Mouse (Mus musculus) kidney, embryonic 16.5 days (tissue): ENCODE results near the gene Kalrn. TPM values are rescaled to one million over a fixed set of nuclear protein-coding genes. Genes with fewer than 3 reads are reported as not detected.
A peak's percentile ranks its signal among the peaks of the same experiment; 100 is the strongest.

Experiments
- ATAC-seq: fragments of 200-750 bp; cut with Nextera tagmentation; 2 replicates; pipeline ENCODE4 v1.8.0; 2017; ENCODE audit warnings: moderate TSS enrichment; ENCODE audit not compliant: low FRiP score, low TSS enrichment
- H3K27ac ChIP-seq: fragments of 300-500 bp; sonication (generic); 2 replicates; pipeline ENCODE4 v1.5.1; 2014; ENCODE audit warnings: low read length
- H3K27me3 ChIP-seq: fragments of 300-500 bp; sonication (generic); 2 replicates; pipeline ENCODE4 v1.6.1; 2014; ENCODE audit warnings: low read length, control low read depth, mixed read lengths; ENCODE audit not compliant: insufficient read depth
- H3K36me3 ChIP-seq: fragments of 300-500 bp; sonication (generic); 2 replicates; pipeline ENCODE4 v1.6.1; 2014; ENCODE audit warnings: low read length, control low read depth, mixed read lengths; ENCODE audit not compliant: insufficient read depth
- H3K4me1 ChIP-seq: fragments of 300-500 bp; sonication (generic); 2 replicates; pipeline ENCODE4 v1.6.1; 2014; ENCODE audit warnings: low read length, control low read depth, mixed read lengths; ENCODE audit not compliant: insufficient read depth
- H3K4me2 ChIP-seq: fragments of 300-500 bp; sonication (generic); replicated peaks from 2 replicates; pipeline ENCODE4 v1.6.1; 2014; ENCODE audit warnings: low read depth, low read length
- H3K4me3 ChIP-seq: fragments of 300-500 bp; sonication (generic); 2 replicates; pipeline ENCODE4 v1.5.1; 2014; ENCODE audit warnings: mild to moderate bottlenecking, low read length
- H3K9ac ChIP-seq: fragments of 300-500 bp; sonication (generic); replicated peaks from 2 replicates; pipeline ENCODE4 v1.6.1; 2014; ENCODE audit warnings: low read length
- H3K9me3 ChIP-seq: fragments of 300-500 bp; sonication (generic); 2 replicates; pipeline ENCODE4 v1.6.1; 2016; ENCODE audit warnings: low read length, control low read depth
- WGBS: fragments of 180-500 bp; shearing (Covaris S2); extraction: QIAGEN DNeasy Blood & Tissue Kit; methylation state at CpG from one replicate; pipeline ENCODE4 v1.1.7; 2014; 5-methylcytosine and 5-hydroxymethylcytosine counted together
- polyA plus RNA-seq: library from polyadenylated mRNA; unstranded; fragments of >200 nt; fragmentation: Nextera tagmentation; extraction: Ambion mirVana; gene quantifications from 2 replicates; pipeline ENCODE4 v1.2.1, GENCODE M21; 2015

Kalrn gene
- polyA plus RNA-seq, 1 experiment from 2014 or later, result 15.2 TPM

DNA sequence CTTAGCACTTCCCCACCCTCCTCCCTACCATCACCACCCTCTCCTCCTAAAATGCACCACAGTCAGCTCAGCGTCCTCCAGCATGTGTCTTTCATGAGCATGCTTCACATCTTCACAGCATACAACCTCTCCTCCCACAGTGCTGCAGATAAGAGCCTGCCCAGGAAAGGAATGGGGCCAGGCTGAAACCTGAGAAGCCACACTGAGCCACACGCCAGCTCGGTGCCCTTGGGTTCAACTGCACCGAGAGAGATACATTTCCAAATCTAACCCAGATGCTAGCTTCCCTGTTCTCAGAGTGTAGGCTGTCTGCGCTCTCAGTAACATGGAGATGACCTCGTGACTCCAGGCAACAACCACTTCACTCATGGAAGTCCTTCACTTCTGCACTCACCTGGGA lies 151.9 kb downstream of the Kalrn start:
- no peaks in the 10 kb centered on the region for H3K36me3 ChIP-seq
- no peaks in the 10 kb centered on the region for H3K9me3 ChIP-seq
- no peak overlapping the region for H3K4me3 ChIP-seq
- no peaks in the 10 kb centered on the region for H3K27me3 ChIP-seq
- no peak overlapping the region for H3K9ac ChIP-seq
- H3K4me1 ChIP-seq, result peaks cover 18% of the 10 kb centered on the region
- H3K4me2 ChIP-seq, result no peak overlapping the region
- peak; percentile 73 for ATAC-seq
- 22% methylated on average over 6 of the region's 6 CpGs for WGBS
- no peak overlapping the region for H3K27ac ChIP-seq

DNA sequence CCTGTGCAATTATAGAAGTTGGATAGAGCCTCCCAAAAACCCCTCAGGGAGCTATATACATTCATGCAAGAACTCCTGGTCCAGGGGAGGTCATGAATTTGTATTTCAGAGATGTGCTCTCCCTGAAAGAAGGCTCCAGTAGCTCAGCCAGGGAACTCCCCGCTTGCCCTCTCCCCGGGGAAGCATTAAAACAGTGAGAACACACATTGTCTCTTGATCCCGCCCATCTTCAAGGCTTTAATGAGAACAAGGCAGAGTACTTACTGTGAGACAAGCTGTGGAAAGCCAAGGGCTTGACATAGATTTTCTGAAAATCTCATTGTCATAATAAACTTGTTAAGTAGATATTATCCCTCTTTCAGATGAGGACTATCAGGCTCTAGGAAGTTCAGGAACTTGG lies 155.4 kb downstream of the Kalrn start:
- ATAC-seq, result no peak

DNA sequence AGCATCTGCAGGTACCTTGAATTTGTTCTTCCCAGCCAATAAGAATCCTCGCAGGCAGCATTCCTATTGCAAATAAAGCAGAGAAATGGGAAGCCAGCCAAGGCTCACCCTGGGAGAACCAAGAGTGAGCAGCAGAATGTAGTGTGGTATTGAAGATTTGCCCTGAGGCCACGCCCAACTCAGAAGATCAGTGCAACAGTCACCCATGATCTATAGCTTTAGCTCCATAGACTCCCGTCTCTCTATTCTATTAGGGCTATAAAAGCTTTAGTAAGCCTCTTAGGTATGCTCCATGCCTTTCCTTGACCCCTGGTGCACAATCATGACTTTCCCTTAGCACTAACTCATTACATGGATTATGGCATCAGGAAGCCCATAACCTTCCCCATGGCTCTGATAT lies 155.9 kb downstream of the Kalrn start:
- H3K27ac ChIP-seq, result no peak overlapping the region
- ATAC-seq, result no peak
- peaks cover 39% of the 10 kb centered on the region for H3K4me1 ChIP-seq
- no peak overlapping the region for H3K9ac ChIP-seq
- H3K9me3 ChIP-seq, result no peaks in the 10 kb centered on the region
- 82% methylated on average over 3 of the region's 3 CpGs for WGBS
- no peak overlapping the region for H3K4me2 ChIP-seq
- no peaks in the 10 kb centered on the region for H3K36me3 ChIP-seq
- no peak overlapping the region for H3K4me3 ChIP-seq
- no peaks in the 10 kb centered on the region for H3K27me3 ChIP-seq

More for the DNA sequence above, 155.4 kb downstream of the Kalrn start:
- Histone ChIP-seq H3K4me2 (no peak overlapping the region), H3K4me1 (peaks cover 39% of the 10 kb centered on the region), H3K36me3 (no peaks in the 10 kb centered on the region), H3K9ac (no peak overlapping the region), H3K27ac (no peak overlapping the region), H3K4me3 (no peak overlapping the region), H3K9me3 (no peaks in the 10 kb centered on the region), H3K27me3 (no peaks in the 10 kb centered on the region)
- 63% methylated on average over 3 of the region's 3 CpGs for WGBS

DNA sequence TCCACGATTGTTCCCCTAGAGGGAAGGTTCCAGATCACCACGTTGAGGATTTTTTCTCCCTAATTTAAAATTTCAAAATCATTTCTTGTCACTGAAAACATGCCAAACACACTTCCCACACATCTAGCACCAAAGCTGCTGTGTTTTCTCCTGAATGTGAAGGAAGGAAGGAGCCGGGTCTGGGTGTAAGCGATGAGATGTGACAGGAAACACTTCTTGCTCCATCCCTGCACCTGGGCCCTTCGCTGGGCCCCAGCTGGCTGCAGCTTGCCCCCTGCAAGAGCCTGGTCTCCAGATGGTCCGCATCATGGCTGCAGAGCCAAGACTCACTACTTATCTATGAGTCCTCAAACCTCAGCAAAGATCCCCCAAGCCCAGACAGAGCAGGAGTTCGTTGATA lies 158.8 kb downstream of the Kalrn start:
- H3K9me3 ChIP-seq, result no peaks in the 10 kb centered on the region
- no peaks in the 10 kb centered on the region for H3K36me3 ChIP-seq
- peak overlapping the region; percentile 73 for H3K27ac ChIP-seq
- ATAC-seq, result no peak
- no peak overlapping the region for H3K4me2 ChIP-seq
- no peak overlapping the region for H3K9ac ChIP-seq
- peaks cover 21% of the 10 kb centered on the region for H3K4me1 ChIP-seq
- H3K4me3 ChIP-seq, result no peak overlapping the region
- H3K27me3 ChIP-seq, result no peaks in the 10 kb centered on the region
- WGBS, result 49% methylated on average over 7 of the region's 7 CpGs

DNA sequence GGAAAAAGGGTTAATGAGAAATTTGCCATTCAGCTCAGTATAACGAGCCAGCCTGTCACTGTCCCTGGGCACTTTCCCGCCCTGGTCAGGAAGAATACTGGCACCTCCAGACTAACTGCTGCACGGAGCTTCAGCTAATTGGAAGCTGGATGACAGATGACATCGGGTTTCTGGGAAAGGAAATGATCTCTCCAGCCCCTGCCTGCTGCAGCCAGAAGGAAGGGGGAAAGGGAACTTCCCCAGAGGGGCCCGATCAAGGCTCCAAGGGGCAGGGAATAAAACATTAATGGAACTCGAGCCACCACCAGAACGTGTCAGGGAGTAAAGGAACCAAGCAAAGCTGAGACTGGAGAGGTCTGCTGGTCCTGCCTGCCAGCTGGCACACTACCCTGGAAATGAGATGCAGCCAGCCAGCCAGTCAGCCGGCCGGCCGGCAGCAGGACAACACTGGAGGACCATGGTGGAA lies 159.4 kb downstream of the Kalrn start:
- H3K9me3 ChIP-seq, result no peaks in the 10 kb centered on the region
- 0 out of 2 replicates have a peak overlapping the region, but pooled peaks have one; percentile 25 for H3K9ac ChIP-seq
- H3K36me3 ChIP-seq, result no peaks in the 10 kb centered on the region
- H3K4me1 ChIP-seq, result peaks cover 21% of the 10 kb centered on the region
- ATAC-seq, result peak; percentile 71
- peak overlapping the region; percentile 73 for H3K27ac ChIP-seq
- 0 out of 2 replicates have a peak overlapping the region, but pooled peaks have one; percentile 3 for H3K4me3 ChIP-seq
- 8% methylated on average over 10 of the region's 10 CpGs for WGBS
- no peaks in the 10 kb centered on the region for H3K27me3 ChIP-seq
- H3K4me2 ChIP-seq, result peak overlapping the region; percentile 43

DNA sequence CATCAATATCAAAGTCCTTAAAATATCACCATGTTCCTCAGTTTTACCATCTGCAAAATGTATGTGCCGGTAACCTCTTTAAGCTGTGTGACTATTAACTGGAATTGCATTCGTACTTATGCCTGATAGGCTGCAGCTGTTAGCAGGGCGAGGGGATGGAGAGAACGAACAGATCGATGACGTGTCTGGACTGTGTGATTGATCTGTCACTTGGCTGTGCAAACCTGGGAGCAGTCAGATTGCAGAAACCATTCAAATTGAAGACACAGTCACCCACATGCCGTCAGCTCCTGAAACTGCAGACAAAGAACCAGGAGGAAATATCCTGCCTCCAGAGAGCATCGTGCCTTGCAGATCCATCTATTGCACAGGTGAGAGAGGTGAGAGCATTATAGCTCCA lies 166.3 kb downstream of the Kalrn start:
- Histone ChIP-seq H3K9ac (no peak overlapping the region), H3K4me1 (no peaks in the 10 kb centered on the region), H3K36me3 (no peaks in the 10 kb centered on the region), H3K27me3 (no peaks in the 10 kb centered on the region), H3K27ac (no peak overlapping the region), H3K9me3 (no peaks in the 10 kb centered on the region), H3K4me2 (no peak overlapping the region), H3K4me3 (no peak overlapping the region)
- no peak for ATAC-seq
- 74% methylated on average over 8 of the region's 8 CpGs for WGBS

DNA sequence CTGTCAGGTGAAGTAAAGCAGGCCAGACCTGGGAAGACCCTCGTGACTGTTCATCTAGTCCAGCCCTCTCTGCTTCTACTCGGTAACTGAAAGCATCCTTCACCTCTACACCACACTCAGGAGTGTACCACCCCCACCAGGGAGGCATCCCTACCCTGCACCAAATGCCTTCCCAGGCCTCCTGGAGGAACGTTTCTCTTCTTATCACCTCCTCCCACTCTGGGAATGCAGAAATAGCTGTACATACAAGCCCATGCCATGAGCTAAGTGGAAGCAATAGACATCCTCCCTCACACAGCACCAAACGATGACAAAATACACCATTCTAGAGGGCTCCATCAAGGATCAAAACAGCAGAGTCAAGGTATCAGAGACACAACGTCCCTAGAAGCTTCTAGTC lies 168.2 kb downstream of the Kalrn start:
- H3K27ac ChIP-seq, result no peak overlapping the region
- no peak overlapping the region for H3K9ac ChIP-seq
- no peak overlapping the region for H3K4me2 ChIP-seq
- no peaks in the 10 kb centered on the region for H3K27me3 ChIP-seq
- H3K4me3 ChIP-seq, result no peak overlapping the region
- H3K9me3 ChIP-seq, result no peaks in the 10 kb centered on the region
- 58% methylated on average over 5 of the region's 5 CpGs for WGBS
- no peaks in the 10 kb centered on the region for H3K36me3 ChIP-seq
- H3K4me1 ChIP-seq, result peaks cover 1% of the 10 kb centered on the region; the same call in 1 of the 2 replicates
- no peak for ATAC-seq

DNA sequence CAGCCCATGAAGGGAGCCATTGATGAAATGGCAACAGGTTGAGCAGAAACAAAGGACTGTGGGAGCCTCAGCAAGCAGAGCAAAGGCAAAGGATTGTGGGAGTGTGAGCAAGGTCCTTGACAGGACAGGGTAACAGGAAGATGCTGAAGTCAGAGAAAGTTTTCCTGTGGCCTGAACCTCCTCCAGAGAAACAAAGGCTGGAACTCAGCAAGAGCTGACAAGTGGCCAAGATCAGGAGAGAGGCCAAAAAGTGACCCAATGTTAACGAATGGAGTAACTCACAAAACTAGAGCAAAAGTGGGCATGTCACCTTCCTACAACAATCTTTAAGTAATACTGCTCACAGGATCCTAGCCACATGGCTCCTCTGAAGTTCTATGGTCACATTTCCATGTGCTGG lies 172.1 kb downstream of the Kalrn start:
- Histone ChIP-seq H3K36me3 (no peaks in the 10 kb centered on the region), H3K9me3 (no peaks in the 10 kb centered on the region), H3K4me2 (no peak overlapping the region), H3K9ac (no peak overlapping the region), H3K27me3 (no peaks in the 10 kb centered on the region), H3K4me1 (peaks cover 5% of the 10 kb centered on the region; the same call in 1 of the 2 replicates), H3K27ac (no peak overlapping the region), H3K4me3 (no peak overlapping the region)
- ATAC-seq, result no peak
- 72% methylated on average over 1 of the region's 1 CpGs for WGBS

DNA sequence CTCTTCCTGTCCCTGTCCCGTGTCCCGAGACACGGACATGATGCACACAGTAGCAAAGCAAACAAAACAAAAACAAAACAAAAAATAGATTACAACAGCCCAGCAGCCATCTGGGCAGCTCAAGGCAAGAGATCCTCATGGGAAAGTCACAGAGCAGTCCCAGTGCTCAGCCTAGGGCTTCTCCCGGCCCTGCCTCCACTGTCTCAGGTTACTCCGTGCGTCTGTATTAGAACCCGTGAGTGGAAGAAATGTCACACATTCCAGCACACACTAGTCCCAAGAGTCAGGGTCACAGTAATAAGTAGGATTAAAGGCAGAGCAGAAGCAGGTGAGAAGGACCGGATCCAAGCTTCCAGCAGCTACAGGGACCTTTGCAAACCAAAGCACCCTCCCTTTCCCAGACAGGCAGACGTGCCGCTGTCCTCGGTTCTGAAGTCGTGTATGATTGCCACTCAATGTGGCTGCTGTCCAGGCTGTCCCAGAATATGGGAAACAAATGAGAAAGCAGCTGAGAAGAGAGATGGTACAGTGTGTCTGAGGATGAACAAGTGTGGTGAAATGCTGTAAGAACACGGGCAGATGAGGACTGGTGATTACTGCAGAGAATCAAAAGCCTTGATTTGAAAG lies 173.1 kb downstream of the Kalrn start:
- no peak overlapping the region for H3K4me2 ChIP-seq
- 36% methylated on average over 13 of the region's 13 CpGs for WGBS
- ATAC-seq, result peak; percentile 19

DNA sequence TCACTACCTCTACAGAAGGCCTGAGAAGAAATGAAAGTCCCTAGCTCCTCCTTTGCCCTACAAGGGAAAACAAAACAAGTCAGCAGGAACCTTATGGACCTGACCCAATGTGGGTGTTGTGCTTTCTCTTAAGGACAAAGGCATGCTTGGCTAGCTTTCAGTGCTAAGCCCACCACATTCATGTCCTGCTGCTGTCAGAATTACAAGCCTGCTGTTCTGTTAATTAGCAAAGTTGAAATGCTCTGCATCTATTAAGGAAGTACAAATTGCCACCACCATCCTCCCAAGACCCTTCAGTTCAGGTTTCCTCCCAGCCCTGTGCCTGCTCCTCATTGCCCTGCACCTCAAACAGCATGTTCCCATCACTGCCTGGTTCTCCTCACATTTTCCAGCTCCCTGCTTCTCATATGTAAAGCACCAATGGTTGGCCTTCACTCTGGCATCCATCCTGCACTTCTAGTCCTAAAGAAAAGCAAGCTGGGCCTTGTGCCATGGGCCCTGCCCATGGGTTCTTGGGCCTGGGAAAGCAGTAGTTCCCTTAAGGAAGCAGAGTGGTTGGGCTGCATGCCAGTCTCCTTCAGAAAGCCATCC lies 178.0 kb downstream of the Kalrn start:
- no peaks in the 10 kb centered on the region for H3K9me3 ChIP-seq
- ATAC-seq, result no peak
- H3K4me2 ChIP-seq, result no peak overlapping the region
- H3K27ac ChIP-seq, result no peak overlapping the region
- no peak overlapping the region for H3K9ac ChIP-seq
- peaks cover 5% of the 10 kb centered on the region; the same call in 1 of the 2 replicates for H3K4me1 ChIP-seq
- H3K36me3 ChIP-seq, result no peaks in the 10 kb centered on the region
- no peak overlapping the region for H3K4me3 ChIP-seq
- H3K27me3 ChIP-seq, result no peaks in the 10 kb centered on the region

More for the DNA sequence above, 173.1 kb downstream of the Kalrn start:
- Histone ChIP-seq H3K9me3 (no peaks in the 10 kb centered on the region), H3K4me1 (peaks cover 5% of the 10 kb centered on the region; the same call in 1 of the 2 replicates), H3K27me3 (no peaks in the 10 kb centered on the region), H3K27ac (no peak overlapping the region), H3K9ac (no peak overlapping the region), H3K36me3 (no peaks in the 10 kb centered on the region), H3K4me3 (no peak overlapping the region)
